Mouse (Mus musculus): ENCODE measurements around the gene Ep300. TPM values are rescaled to one million over a fixed set of nuclear protein-coding genes. Genes with fewer than 3 reads are reported as not detected.
"Not testable (repeated sequence)": the region's sequence is repeated elsewhere in the genome, so short reads cannot be mapped to it uniquely, and the experiment has no call there.

The Ep300 gene
- total RNA-seq, 2 experiments from 2014 or later, result 35.4 to 51.9 TPM

GRCm38 (mm10) chr15:81697175-81697574 is 112.0 kb downstream of the Ep300 start, which contains the start of gene Chadl:
TSS of gene Chadl (minus strand) at chr15:81697287.
- intact Hi-C loops (cut with DNase I), result no loop called here
- no peak for DNase-seq (ENCODE audit: low spot score)

- intact Hi-C loops (cut with DNase I), result no loop called here
- no peak for DNase-seq (ENCODE audit: low spot score)
These were observed 112.7 kb downstream of the Ep300 start for GRCm38 (mm10) chr15:81697847-81698246.

GRCm38 (mm10) chr15:81698532-81698931 is 113.4 kb downstream of the Ep300 start:
- DNase-seq (ENCODE audit: low spot score), result no peak
- intact Hi-C loops (cut with DNase I), result no loop called here

GRCm38 (mm10) chr15:81700161-81700560 is 115.0 kb downstream of the Ep300 start:
- no peak for DNase-seq (ENCODE audit: low spot score)
- intact Hi-C loops (cut with DNase I), result no loop called here

GRCm38 (mm10) chr15:81700601-81701000 is 115.5 kb downstream of the Ep300 start:
- no peak for DNase-seq (ENCODE audit: low spot score)
- intact Hi-C loops (cut with DNase I), result no loop called here

- intact Hi-C loops (cut with DNase I); DNase-seq (ENCODE audit: low spot score): not testable (repeated sequence)
These were observed 116.2 kb downstream of the Ep300 start for GRCm38 (mm10) chr15:81701350-81701749.

Small RNAs within 50 kb of the gene (microRNA-seq; reads per million reads assigned to microRNA genes)
- gene Gm23880, result not detected

Other genes with a start within 250 kb of the Ep300 start
- gene Slc25a17, start 224.5 kb upstream of the Ep300 start, total RNA-seq (2021), result 10 to 100 TPM; 17.2 to 17.8 TPM
- 100 to 1,000 TPM in 1 of 2 experiments, 10 to 100 TPM in 1; 86.0 to 108 TPM for gene St13, start 185.3 kb upstream of the Ep300 start, total RNA-seq (2021)
- gene Xpnpep3, start 185.2 kb upstream of the Ep300 start, total RNA-seq (2021), result 10 to 100 TPM; 10.2 to 12.6 TPM
- not detected for gene Dnajb7, start 177.1 kb upstream of the Ep300 start, total RNA-seq (2021)
- gene Rbx1, start 119.1 kb upstream of the Ep300 start, total RNA-seq (2021), result 100 to 1,000 TPM; 116 to 128 TPM
- gene L3mbtl2, start 78.5 kb downstream of the Ep300 start, total RNA-seq (2021), result 10 to 100 TPM in 1 of 2 experiments, 1 to 10 TPM in 1; 9.6 to 10.8 TPM
- gene Chadl, start 111.9 kb downstream of the Ep300 start, total RNA-seq (2021), result 1 to 10 TPM; 1.3 to 1.6 TPM
- 10 to 100 TPM; 70.3 to 72.9 TPM for gene Zc3h7b, start 159.7 kb downstream of the Ep300 start, total RNA-seq (2021)
- 10 to 100 TPM; 22.7 to 27.5 TPM for gene Rangap1, start 160.2 kb downstream of the Ep300 start, total RNA-seq (2021)
- 100 to 1,000 TPM in 1 of 2 experiments, 10 to 100 TPM in 1; 64.1 to 135 TPM for gene Tef, start 217.1 kb downstream of the Ep300 start, total RNA-seq (2021)